Mouse (Mus musculus) erythroblast, embryonic 14.5 days (primary cell): ENCODE results near the gene Spns2.

Source experiments
- GATA1 ChIP-seq: IDR thresholded peaks from 2 replicates; pipeline ENCODE4 v1.6.1; 2012; ENCODE audit warnings: low read length, inconsistent platforms, mixed read lengths
- TAL1 ChIP-seq: IDR thresholded peaks from 3 replicates; pipeline ENCODE4 v1.6.1; 2012; ENCODE audit warnings: low read length, inconsistent platforms, mixed read lengths

GRCm38 (mm10) chr11:72473540-72473939, 16.2 kb downstream of the Spns2 start:
- TF ChIP-seq TAL1, result no peak
- TF ChIP-seq GATA1, result no peak
